Mouse (Mus musculus) heart, embryonic 14.5 days (tissue): ENCODE data around the gene Atp1a2. TPM values are rescaled to one million over a fixed set of nuclear protein-coding genes. Genes with fewer than 3 reads are reported as not detected.
A peak's percentile ranks its signal among the peaks of the same experiment; 100 is the strongest.

Experiments
- ATAC-seq: fragments of 200-750 bp; cut with Nextera tagmentation; 2 replicates; pipeline ENCODE4 v1.8.0; 2017; ENCODE audit warnings: low read depth, moderate TSS enrichment; ENCODE audit not compliant: insufficient number of reproducible peaks, insufficient read depth, low FRiP score
- H3K27ac ChIP-seq, 2 experiments: fragments of 200-500 bp in 1 of 2; fragments of 300-500 bp in 1 of 2; sonication (generic) in 1 of 2; replicated peaks in 1 of 2; 2 replicates each; pipeline ENCODE4 v1.5.1; 2012 to 2014; ENCODE audit warnings: low read depth in 2 of 2, low read length in 2 of 2, control low read depth in 1 of 2, mild to moderate bottlenecking in 1 of 2, mixed read lengths in 1 of 2; ENCODE audit not compliant: control insufficient read depth in 1 of 2, insufficient read depth in 1 of 2
- H3K27me3 ChIP-seq: fragments of 300-500 bp; sonication (generic); 2 replicates; pipeline ENCODE4 v1.6.1; 2014; ENCODE audit warnings: mild to moderate bottlenecking, low read length, control low read depth; ENCODE audit not compliant: control insufficient read depth, insufficient read depth
- H3K36me3 ChIP-seq: fragments of 300-500 bp; sonication (generic); 2 replicates; pipeline ENCODE4 v1.6.1; 2014; ENCODE audit warnings: mild to moderate bottlenecking, control low read depth, low read length, mixed read lengths; ENCODE audit not compliant: control insufficient read depth, insufficient read depth
- H3K4me1 ChIP-seq, 2 experiments: fragments of 200-500 bp in 1 of 2; fragments of 300-500 bp in 1 of 2; sonication (generic) in 1 of 2; 2 replicates each; pipeline ENCODE4 v1.6.1; 2012 to 2014; ENCODE audit warnings: low read length in 2 of 2, control low read depth in 1 of 2, mixed read lengths in 1 of 2; ENCODE audit not compliant: control insufficient read depth in 2 of 2, insufficient read depth in 2 of 2
- H3K4me2 ChIP-seq: fragments of 300-500 bp; sonication (generic); 2 replicates; pipeline ENCODE4 v1.6.1; 2014; ENCODE audit warnings: mild to moderate bottlenecking, low read length
- H3K4me3 ChIP-seq, 2 experiments: fragments of 200-500 bp in 1 of 2; fragments of 300-500 bp in 1 of 2; sonication (generic) in 1 of 2; 2 replicates each; pipeline ENCODE4 v1.5.1; 2012 to 2014; ENCODE audit warnings: low read length in 2 of 2, mild to moderate bottlenecking in 2 of 2, control low read depth in 1 of 2, low read depth in 1 of 2, moderate library complexity in 1 of 2; ENCODE audit not compliant: control insufficient read depth in 1 of 2, insufficient read depth in 1 of 2
- H3K9ac ChIP-seq: fragments of 300-500 bp; sonication (generic); 2 replicates; pipeline ENCODE4 v1.6.1; 2014; ENCODE audit warnings: mild to moderate bottlenecking, low read length
- H3K9me3 ChIP-seq: fragments of 300-500 bp; sonication (generic); 2 replicates; pipeline ENCODE4 v1.6.1; 2016; ENCODE audit warnings: low read length, control low read depth; ENCODE audit not compliant: control insufficient read depth
- WGBS: fragments of 180-500 bp; shearing (Covaris S2); extraction: QIAGEN DNeasy Blood & Tissue Kit; methylation state at CpG from one replicate; pipeline ENCODE4 v1.1.7; 2014; 5-methylcytosine and 5-hydroxymethylcytosine counted together
- polyA plus RNA-seq: library from polyadenylated mRNA; unstranded; fragments of >200 nt; fragmentation: Nextera tagmentation; extraction: Ambion mirVana; gene quantifications from 2 replicates; pipeline ENCODE4 v1.2.1, GENCODE M21; 2014

Atp1a2 gene
- polyA plus RNA-seq, 1 experiment from 2014 or later = 7.3 TPM

DNA sequence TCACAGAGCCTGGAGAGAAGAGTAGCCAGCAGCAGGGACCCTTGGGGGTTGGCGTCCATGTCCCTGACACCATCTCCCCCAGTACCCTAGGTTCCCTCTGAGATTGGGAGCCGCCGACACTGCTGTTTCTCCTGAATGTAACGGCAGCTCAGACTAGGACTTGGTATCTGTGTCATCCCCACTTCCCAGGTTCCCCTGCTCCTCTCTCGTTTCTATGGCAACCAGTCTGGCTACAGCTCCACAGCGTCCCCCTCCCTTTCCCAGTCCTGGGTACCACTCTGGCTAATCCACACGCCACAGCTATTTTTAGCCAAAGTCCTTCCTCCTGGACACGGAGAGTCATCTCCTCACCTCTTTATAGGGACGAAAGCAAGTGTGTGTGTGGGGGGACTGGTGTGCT is 31.3 kb upstream of the Atp1a2 start, which contains the start of gene Kcnj9:
Kcnj9 (minus strand) TSS at position 188 of the 400 bp plus-strand sequence.
- no peaks in the 10 kb centered on the region for H3K4me1 ChIP-seq
- no peak within 1 kb of the TSS for H3K4me2 ChIP-seq
- peaks cover 5% of the 10 kb centered on the region; the same call in 1 of the 2 replicates for H3K9me3 ChIP-seq
- no peak for ATAC-seq
- H3K36me3 ChIP-seq = no peaks in the 10 kb centered on the region
- 13% methylated on average over 9 of the region's 9 CpGs for whole genome bisulfite sequencing
- no peak within 1 kb of the TSS for H3K4me3 ChIP-seq
- H3K27ac ChIP-seq = no peak within 1 kb of the TSS
- H3K9ac ChIP-seq = no peak within 1 kb of the TSS
- H3K27me3 ChIP-seq = peaks cover 75% of the 10 kb centered on the region

- 75% methylated on average over 7 of the region's 7 CpGs for WGBS
- Histone ChIP-seq H3K36me3 (no peaks in the 10 kb centered on the region), H3K27me3 (peaks cover 69% of the 10 kb centered on the region), H3K4me2 (no peak overlapping the region), H3K9ac (no peak overlapping the region), H3K27ac (no peak overlapping the region), H3K4me1 (no peaks in the 10 kb centered on the region), H3K9me3 (peaks cover 5% of the 10 kb centered on the region; the same call in 1 of the 2 replicates), H3K4me3 (no peak overlapping the region)
- no peak for ATAC-seq
These were observed 30.6 kb upstream of the Atp1a2 start for GRCm38 (mm10) chr1:172328461-172328860.

- Histone ChIP-seq H3K36me3 (no peaks in the 10 kb centered on the region), H3K4me1 (no peaks in the 10 kb centered on the region), H3K4me3 (no peak overlapping the region), H3K4me2 (no peak overlapping the region), H3K9ac (no peak overlapping the region), H3K9me3 (peaks cover 5% of the 10 kb centered on the region; the same call in 1 of the 2 replicates), H3K27me3 (peaks cover 65% of the 10 kb centered on the region), H3K27ac (no peak overlapping the region)
- ATAC-seq = no peak
- WGBS = 78% methylated on average over 3 of the region's 3 CpGs
These were observed 30.2 kb upstream of the Atp1a2 start for GRCm38 (mm10) chr1:172328041-172328440.

DNA sequence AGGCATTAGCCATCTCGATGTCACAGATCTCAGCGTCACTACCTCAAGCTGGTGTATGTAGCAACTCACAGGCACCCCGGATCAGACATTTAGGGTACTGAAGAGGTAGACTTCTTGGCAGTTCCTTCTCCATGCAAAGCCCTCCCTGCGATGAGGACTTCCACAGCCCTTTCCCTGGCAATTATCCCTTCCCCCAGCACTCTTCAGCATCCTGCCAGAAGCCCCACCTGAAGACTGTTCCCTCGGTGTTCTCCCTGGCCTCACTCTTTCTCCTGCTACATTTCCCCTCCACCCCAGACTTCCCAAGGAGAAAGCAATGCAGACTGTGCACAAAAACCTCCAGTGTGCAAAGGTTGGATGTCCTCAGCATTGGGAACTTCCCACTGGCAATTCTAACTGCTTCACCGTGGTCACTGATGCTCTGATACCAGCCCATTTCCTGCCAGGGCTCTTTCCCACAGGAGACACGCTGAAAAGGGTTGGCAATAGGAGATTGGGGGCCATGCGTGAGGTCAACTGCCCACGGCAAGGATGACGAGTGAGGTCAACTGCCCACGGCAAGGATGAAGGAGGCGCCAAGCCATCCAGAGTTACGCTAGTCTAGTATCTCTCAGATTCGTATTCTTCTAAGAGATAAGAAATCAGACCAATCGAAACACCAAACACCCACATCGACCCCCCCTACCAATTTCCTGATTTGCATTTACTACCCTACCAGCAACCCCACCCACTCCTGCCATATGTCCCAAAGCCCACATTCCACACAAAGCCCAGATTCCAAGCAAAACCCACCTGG is 29.5 kb upstream of the Atp1a2 start:
- H3K27me3 ChIP-seq = peaks cover 66% of the 10 kb centered on the region
- H3K9ac ChIP-seq = no peak overlapping the region
- no peaks in the 10 kb centered on the region for H3K4me1 ChIP-seq
- no peak for ATAC-seq
- 78% methylated on average over 16 of the region's 16 CpGs for WGBS
- H3K4me2 ChIP-seq = no peak overlapping the region
- H3K4me3 ChIP-seq = no peak overlapping the region
- no peaks in the 10 kb centered on the region for H3K36me3 ChIP-seq
- peaks cover 5% of the 10 kb centered on the region; the same call in 1 of the 2 replicates for H3K9me3 ChIP-seq
- no peak overlapping the region for H3K27ac ChIP-seq

DNA sequence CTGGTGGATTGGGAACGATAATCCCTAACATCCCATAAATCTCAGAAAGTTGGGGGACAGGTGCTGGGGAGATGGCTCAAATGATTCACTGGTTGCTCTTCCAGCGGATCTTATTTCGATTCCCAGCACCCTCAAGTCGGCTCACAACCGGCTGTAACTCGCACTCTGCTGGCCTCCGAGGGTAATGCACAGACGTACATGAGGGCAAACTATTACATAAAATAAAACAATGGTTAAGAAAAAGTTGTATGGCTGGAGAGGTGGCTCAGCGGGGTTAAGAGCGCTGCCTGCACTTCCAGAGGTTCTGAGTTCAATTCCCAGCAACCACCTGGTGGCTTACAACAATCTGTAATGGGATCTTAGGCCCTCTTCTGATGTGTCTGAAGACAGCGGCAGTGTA is 28.8 kb upstream of the Atp1a2 start:
- Histone ChIP-seq H3K27ac (no peak overlapping the region), H3K27me3 (peaks cover 69% of the 10 kb centered on the region), H3K9me3 (peaks cover 5% of the 10 kb centered on the region; the same call in 1 of the 2 replicates), H3K4me1 (no peaks in the 10 kb centered on the region), H3K4me3 (peak overlapping the region; percentile 46 to 47; a peak in 3 of 4 replicates), H3K9ac (no peak overlapping the region), H3K4me2 (peak overlapping the region; percentile 80), H3K36me3 (no peaks in the 10 kb centered on the region)
- WGBS = 51% methylated on average over 11 of the region's 11 CpGs
- ATAC-seq = no peak

- Histone ChIP-seq H3K27ac (no peak overlapping the region), H3K4me3 (peak overlapping the region; percentile 46 to 47), H3K4me2 (peak overlapping the region; percentile 80), H3K9ac (peak overlapping the region; percentile 54; the same call in 1 of the 2 replicates), H3K9me3 (peaks cover 5% of the 10 kb centered on the region; the same call in 1 of the 2 replicates), H3K4me1 (no peaks in the 10 kb centered on the region), H3K36me3 (no peaks in the 10 kb centered on the region), H3K27me3 (peaks cover 67% of the 10 kb centered on the region)
- no peak for ATAC-seq
- 18% methylated on average over 87 of the region's 94 CpGs for WGBS
These were observed 28.0 kb upstream of the Atp1a2 start for GRCm38 (mm10) chr1:172325680-172326535.

DNA sequence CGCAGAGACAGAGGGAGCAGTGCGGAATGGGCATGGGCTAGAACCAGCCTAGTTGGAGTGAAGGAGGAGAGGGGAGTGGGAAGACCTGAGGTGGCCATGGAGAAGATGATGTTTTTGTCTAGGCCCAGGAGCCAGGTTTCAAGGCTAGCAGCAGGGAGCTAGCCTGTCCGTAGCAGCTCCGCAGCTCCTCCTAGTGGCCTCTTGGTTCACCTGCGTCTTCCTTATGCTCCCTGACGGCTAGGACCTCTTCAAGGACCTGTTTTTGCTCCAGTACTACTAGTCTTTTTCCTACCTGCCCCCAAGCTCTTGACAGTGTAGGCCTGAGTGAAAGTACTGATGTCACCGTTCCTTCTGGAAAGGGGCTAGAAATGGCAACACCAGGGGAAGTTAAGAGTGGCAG is 26.9 kb upstream of the Atp1a2 start:
- Histone ChIP-seq H3K4me3 (no peak overlapping the region), H3K4me1 (no peaks in the 10 kb centered on the region), H3K27me3 (peaks cover 58% of the 10 kb centered on the region), H3K9me3 (peaks cover 5% of the 10 kb centered on the region; the same call in 1 of the 2 replicates), H3K4me2 (no peak overlapping the region), H3K27ac (no peak overlapping the region), H3K36me3 (0 out of 2 replicates have a peak, but pooled peaks cover 6% of the 10 kb centered on the region), H3K9ac (no peak overlapping the region)
- 10% methylated on average over 7 of the region's 7 CpGs for WGBS
- ATAC-seq = no peak
